Mouse (Mus musculus) forebrain, embryonic 14.5 days (tissue): ENCODE measurements around the gene Zfp804a. TPM values are rescaled to one million over a fixed set of nuclear protein-coding genes. Genes with fewer than 3 reads are reported as not detected.

ENCODE experiments used
- ATAC-seq: fragments of 200-750 bp; cut with Nextera tagmentation; 2 replicates; pipeline ENCODE4 v1.8.0; 2017; ENCODE audit warnings: mild to moderate bottlenecking, moderate library complexity
- DNase-seq: peaks from one replicate; pipeline ENCODE4 v3.0.0-alpha.2; 2015; ENCODE audit warnings: low spot score
- H3K27ac ChIP-seq: fragments of 300-500 bp; sonication (generic); 2 replicates; pipeline ENCODE4 v1.5.1; 2014; ENCODE audit warnings: low read depth, mild to moderate bottlenecking, control low read depth, low read length, moderate library complexity
- H3K27me3 ChIP-seq: fragments of 300-500 bp; sonication (generic); replicated peaks from 2 replicates; pipeline ENCODE4 v1.6.1; 2014; ENCODE audit warnings: low read length, control low read depth, mixed read lengths; ENCODE audit not compliant: control insufficient read depth, insufficient read depth
- H3K36me3 ChIP-seq: fragments of 300-500 bp; sonication (generic); 2 replicates; pipeline ENCODE4 v1.6.1; 2014; ENCODE audit warnings: low read length, control low read depth; ENCODE audit not compliant: control insufficient read depth, insufficient read depth
- H3K4me1 ChIP-seq: fragments of 300-500 bp; sonication (generic); 2 replicates; pipeline ENCODE4 v1.6.1; 2014; ENCODE audit warnings: antibody characterized with exemption, low read length, control low read depth; ENCODE audit not compliant: control insufficient read depth, insufficient read depth
- H3K4me2 ChIP-seq: fragments of 300-500 bp; sonication (generic); 2 replicates; pipeline ENCODE4 v1.6.1; 2014; ENCODE audit warnings: mild to moderate bottlenecking, control low read depth, low read length
- H3K4me3 ChIP-seq: fragments of 300-500 bp; sonication (generic); 2 replicates; pipeline ENCODE4 v1.5.1; 2014; ENCODE audit warnings: low read depth, low read length, control low read depth
- H3K9ac ChIP-seq: fragments of 300-500 bp; sonication (generic); 2 replicates; pipeline ENCODE4 v1.6.1; 2014; ENCODE audit warnings: mild to moderate bottlenecking, low read length, control low read depth, moderate library complexity
- H3K9me3 ChIP-seq: fragments of 300-500 bp; sonication (generic); replicated peaks from 2 replicates; pipeline ENCODE4 v1.6.1; 2016; ENCODE audit warnings: low read length, control low read depth, mixed read lengths; ENCODE audit not compliant: control insufficient read depth
- WGBS: fragments of 180-500 bp; shearing (Covaris S2); extraction: QIAGEN DNeasy Blood & Tissue Kit; methylation state at CpG from one replicate; pipeline ENCODE4 v1.1.7; 2014; 5-methylcytosine and 5-hydroxymethylcytosine counted together
- polyA plus RNA-seq: library from polyadenylated mRNA; unstranded; fragments of >200 nt; fragmentation: Nextera tagmentation; extraction: Ambion mirVana; gene quantifications from 2 replicates; pipeline ENCODE4 v1.2.1, GENCODE M21; 2014

Zfp804a gene
- polyA plus RNA-seq, result 5.9 and 6.1 TPM in 2 replicates

DNA sequence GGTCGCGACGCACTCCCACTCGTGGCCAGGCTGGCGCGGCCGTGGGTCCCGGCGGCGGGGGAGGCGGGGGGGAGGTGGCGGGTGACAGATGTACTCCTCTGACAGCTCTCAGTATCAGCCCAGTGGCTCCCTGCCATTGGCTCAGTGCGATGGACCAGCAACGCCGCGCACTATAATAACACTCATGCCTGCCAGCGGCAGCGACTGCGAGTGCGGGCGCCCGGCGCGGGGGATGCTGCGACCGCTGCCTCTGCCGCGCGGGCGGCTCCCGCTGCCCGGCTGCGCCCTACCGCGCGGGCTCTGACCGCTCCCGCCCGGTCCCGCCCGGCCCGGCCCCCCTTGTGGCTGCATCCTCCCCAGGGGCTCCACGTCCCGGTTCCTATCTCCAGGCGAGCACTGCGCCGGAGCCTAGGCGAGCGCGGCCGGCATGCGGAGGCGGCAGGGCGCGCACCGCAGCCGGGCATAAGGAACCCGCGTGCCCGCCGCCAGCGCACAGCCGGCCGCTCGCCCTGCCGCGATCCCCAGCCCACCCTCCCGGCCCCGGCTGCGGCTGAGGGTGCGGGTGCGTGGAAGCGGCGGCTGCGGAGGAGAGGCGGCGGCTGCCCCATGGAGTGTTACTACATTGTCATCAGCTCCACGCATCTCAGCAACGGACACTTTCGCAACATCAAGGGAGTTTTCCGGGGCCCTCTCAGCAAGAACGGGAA is at the start of gene Zfp804a:
TSS of gene Zfp804a (plus strand) at position 38 of the 707 bp plus-strand sequence.
- H3K36me3 ChIP-seq, result no peaks in the 10 kb centered on the region
- under 1% methylated on average over 75 of the region's 82 CpGs for WGBS
- peak; percentile 95 for ATAC-seq
- peak within 1 kb of the TSS; percentile 65 for H3K4me3 ChIP-seq
- peak within 1 kb of the TSS; percentile 83 for H3K4me2 ChIP-seq
- peak; percentile 83 for DNase-seq
- peaks cover 6% of the 10 kb centered on the region for H3K27me3 ChIP-seq
- no peaks in the 10 kb centered on the region for H3K4me1 ChIP-seq
- peak within 1 kb of the TSS; percentile 92 for H3K27ac ChIP-seq
- no peaks in the 10 kb centered on the region for H3K9me3 ChIP-seq
- peak within 1 kb of the TSS; percentile 81 for H3K9ac ChIP-seq

GRCm38 (mm10) chr2:82051635-82052034 is 1.4 kb upstream of the Zfp804a start:
- Histone ChIP-seq H3K4me1 (no peaks in the 10 kb centered on the region), H3K4me2 (peak overlapping the region; percentile 83), H3K9ac (no peak overlapping the region), H3K4me3 (0 out of 2 replicates have a peak overlapping the region, but pooled peaks have one; percentile 65), H3K27me3 (peaks cover 6% of the 10 kb centered on the region), H3K27ac (no peak overlapping the region), H3K9me3 (no peaks in the 10 kb centered on the region), H3K36me3 (no peaks in the 10 kb centered on the region)
- ATAC-seq (no peak), DNase-seq (no peak)
- WGBS, result 68% methylated on average over 4 of the region's 4 CpGs

DNA sequence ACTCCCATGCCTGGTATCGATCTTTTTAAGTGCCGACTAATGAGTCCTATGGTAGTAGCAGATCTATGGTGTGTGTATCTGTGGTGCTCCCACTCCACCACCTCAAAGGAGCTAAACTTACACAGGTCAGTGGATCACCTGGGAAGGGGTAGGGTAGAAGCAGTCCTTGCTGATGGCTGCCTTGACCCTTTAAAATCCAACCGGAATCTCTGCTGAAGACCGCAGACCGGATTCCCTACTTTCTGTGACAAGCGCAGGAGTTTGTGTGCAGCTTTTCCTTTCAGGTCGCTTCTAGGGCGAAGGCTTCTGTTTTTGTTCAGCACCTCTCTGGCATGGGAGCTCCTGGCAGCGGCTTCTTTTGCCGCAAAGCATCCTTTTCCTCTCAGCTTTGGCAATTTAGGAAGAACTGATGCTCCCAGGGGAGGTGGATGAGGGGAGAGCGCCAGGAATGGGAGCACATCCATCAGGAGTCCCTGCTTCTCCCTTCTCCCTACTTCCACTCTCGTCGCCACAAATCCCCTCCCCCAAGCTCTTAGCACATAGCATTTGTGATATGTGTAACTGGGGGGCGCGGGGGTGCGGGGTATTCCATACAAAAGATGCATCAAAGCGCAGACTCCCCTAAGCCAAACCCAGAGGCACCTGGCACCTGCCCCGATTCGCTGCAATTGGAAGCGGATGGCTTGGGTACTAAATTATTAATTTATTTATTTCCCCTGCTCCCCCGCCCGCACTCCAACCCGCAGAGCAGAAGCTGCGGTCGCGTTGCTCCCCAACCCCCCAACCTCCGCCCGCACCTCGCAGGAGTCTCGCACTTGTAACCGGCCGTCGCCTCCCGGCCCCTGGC is 461 bp upstream of the Zfp804a start:
- H3K27me3 ChIP-seq, result peaks cover 6% of the 10 kb centered on the region
- WGBS, result 1% methylated on average over 34 of the region's 34 CpGs

DNA sequence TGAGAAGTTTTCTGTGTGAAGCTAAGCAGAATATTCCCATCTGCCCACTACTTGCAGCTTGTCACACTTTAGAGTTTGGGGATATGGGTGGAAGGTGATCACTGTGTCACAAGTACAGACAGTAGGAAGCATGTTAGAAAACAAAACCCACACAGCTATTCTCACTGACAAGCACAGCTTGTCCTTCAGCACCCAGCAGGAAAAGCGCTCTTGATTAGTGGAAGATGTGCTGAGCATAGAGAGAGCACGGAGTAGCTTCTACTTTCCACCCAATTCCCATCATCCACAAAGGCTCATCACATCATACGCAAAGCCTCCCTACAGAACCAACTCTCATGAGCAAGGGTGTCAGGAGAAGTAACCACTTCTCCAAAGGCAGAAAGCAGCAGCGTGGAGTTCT is 1.4 kb downstream of the Zfp804a start:
- DNase-seq (no peak), ATAC-seq (no peak)
- no peaks in the 10 kb centered on the region for H3K9me3 ChIP-seq
- H3K4me1 ChIP-seq, result no peaks in the 10 kb centered on the region
- peak overlapping the region; percentile 65 for H3K4me3 ChIP-seq
- H3K36me3 ChIP-seq, result no peaks in the 10 kb centered on the region
- peak overlapping the region; percentile 83 for H3K4me2 ChIP-seq
- H3K27ac ChIP-seq, result no peak overlapping the region
- 58% methylated on average over 4 of the region's 4 CpGs for WGBS
- H3K9ac ChIP-seq, result peak overlapping the region; percentile 81
- peaks cover 6% of the 10 kb centered on the region for H3K27me3 ChIP-seq

More for the DNA sequence above, 461 bp upstream of the Zfp804a start:
- peak; percentile 81 for DNase-seq
- peak; percentile 66 for ATAC-seq
- peak overlapping the region; percentile 65 for H3K4me3 ChIP-seq
- peak overlapping the region; percentile 81 for H3K9ac ChIP-seq
- H3K4me2 ChIP-seq, result peak overlapping the region; percentile 83
- no peaks in the 10 kb centered on the region for H3K9me3 ChIP-seq
- no peaks in the 10 kb centered on the region for H3K36me3 ChIP-seq
- no peaks in the 10 kb centered on the region for H3K4me1 ChIP-seq
- H3K27ac ChIP-seq, result peak overlapping the region; percentile 92

DNA sequence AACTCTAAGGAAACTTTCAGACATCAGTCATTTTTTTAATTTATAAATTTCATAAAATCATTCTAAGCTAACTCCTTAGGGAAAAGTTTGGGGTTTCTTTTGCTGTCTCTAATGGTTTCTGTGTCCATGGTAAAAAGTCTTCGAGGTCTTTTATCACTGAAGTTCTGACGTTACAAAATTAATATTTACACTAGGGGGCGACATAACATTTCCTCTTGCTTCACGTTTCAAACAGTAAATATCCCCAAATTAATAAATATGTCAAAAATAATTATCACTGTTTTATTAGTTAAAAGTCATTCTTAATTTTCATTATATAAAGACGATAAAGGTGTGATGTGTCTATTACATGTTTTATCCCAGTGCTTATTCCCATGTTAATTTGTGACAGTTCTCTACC is 11.6 kb downstream of the Zfp804a start:
- ATAC-seq (no peak), DNase-seq (peak; percentile 69)
- H3K9ac ChIP-seq, result no peak overlapping the region
- H3K9me3 ChIP-seq, result no peaks in the 10 kb centered on the region
- no peak overlapping the region for H3K27ac ChIP-seq
- H3K27me3 ChIP-seq, result no peaks in the 10 kb centered on the region
- no peak overlapping the region for H3K4me2 ChIP-seq
- WGBS, result 34% methylated on average over 5 of the region's 5 CpGs
- no peaks in the 10 kb centered on the region for H3K4me1 ChIP-seq
- H3K4me3 ChIP-seq, result no peak overlapping the region
- no peaks in the 10 kb centered on the region for H3K36me3 ChIP-seq

- ATAC-seq (no peak), DNase-seq (no peak)
- Histone ChIP-seq H3K4me3 (no peak overlapping the region), H3K36me3 (no peaks in the 10 kb centered on the region), H3K4me1 (no peaks in the 10 kb centered on the region), H3K9ac (no peak overlapping the region), H3K27me3 (no peaks in the 10 kb centered on the region), H3K4me2 (no peak overlapping the region), H3K9me3 (no peaks in the 10 kb centered on the region), H3K27ac (no peak overlapping the region)
- 93% methylated on average over 1 of the region's 1 CpGs for WGBS
These were observed 14.9 kb downstream of the Zfp804a start for GRCm38 (mm10) chr2:82067912-82068311.

DNA sequence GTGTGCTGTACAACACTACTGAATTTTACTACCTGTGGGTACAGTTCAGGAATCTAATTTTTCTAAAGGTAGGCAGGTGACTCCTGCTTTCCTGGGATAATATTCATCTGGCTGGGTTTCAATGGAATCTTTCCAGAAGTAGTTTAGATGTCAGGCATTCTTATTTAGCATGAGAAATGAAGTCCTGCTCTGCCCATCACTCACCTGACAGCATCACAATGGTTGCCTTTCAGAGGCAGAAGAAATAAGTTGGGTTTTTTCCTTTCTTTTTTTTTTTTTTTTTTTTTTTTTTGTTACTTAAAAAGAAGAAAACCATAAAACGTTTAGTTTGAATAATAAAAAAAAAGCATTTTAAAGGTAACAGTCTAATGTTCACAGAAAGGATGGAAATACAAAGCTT is 16.1 kb downstream of the Zfp804a start:
- H3K9me3 ChIP-seq, result no peaks in the 10 kb centered on the region
- 27% methylated on average over 1 of the region's 1 CpGs for WGBS
- no peak overlapping the region for H3K9ac ChIP-seq
- no peak overlapping the region for H3K27ac ChIP-seq
- no peaks in the 10 kb centered on the region for H3K27me3 ChIP-seq
- H3K36me3 ChIP-seq, result no peaks in the 10 kb centered on the region
- ATAC-seq, result no peak
- H3K4me1 ChIP-seq, result no peaks in the 10 kb centered on the region
- no peak overlapping the region for H3K4me2 ChIP-seq
- H3K4me3 ChIP-seq, result no peak overlapping the region
- no peak for DNase-seq

- DNase-seq, result no peak
- no peaks in the 10 kb centered on the region for H3K9me3 ChIP-seq
- H3K27me3 ChIP-seq, result no peaks in the 10 kb centered on the region
- no peak overlapping the region for H3K9ac ChIP-seq
- no peak overlapping the region for H3K4me3 ChIP-seq
- no peaks in the 10 kb centered on the region for H3K36me3 ChIP-seq
- WGBS, result 93% methylated on average over 3 of the region's 3 CpGs
- H3K4me1 ChIP-seq, result no peaks in the 10 kb centered on the region
- no peak overlapping the region for H3K4me2 ChIP-seq
- ATAC-seq, result no peak
- H3K27ac ChIP-seq, result no peak overlapping the region
These were observed 23.9 kb downstream of the Zfp804a start for GRCm38 (mm10) chr2:82076883-82077282.
